Mouse (Mus musculus): Measurements from ENCODE around the gene Larp1b. TPM values are rescaled to one million over a fixed set of nuclear protein-coding genes. Genes with fewer than 3 reads are reported as not detected.

Gene Larp1b
- polyA plus RNA-seq, 1 experiment from 2014 or later = 10.7 TPM

DNA sequence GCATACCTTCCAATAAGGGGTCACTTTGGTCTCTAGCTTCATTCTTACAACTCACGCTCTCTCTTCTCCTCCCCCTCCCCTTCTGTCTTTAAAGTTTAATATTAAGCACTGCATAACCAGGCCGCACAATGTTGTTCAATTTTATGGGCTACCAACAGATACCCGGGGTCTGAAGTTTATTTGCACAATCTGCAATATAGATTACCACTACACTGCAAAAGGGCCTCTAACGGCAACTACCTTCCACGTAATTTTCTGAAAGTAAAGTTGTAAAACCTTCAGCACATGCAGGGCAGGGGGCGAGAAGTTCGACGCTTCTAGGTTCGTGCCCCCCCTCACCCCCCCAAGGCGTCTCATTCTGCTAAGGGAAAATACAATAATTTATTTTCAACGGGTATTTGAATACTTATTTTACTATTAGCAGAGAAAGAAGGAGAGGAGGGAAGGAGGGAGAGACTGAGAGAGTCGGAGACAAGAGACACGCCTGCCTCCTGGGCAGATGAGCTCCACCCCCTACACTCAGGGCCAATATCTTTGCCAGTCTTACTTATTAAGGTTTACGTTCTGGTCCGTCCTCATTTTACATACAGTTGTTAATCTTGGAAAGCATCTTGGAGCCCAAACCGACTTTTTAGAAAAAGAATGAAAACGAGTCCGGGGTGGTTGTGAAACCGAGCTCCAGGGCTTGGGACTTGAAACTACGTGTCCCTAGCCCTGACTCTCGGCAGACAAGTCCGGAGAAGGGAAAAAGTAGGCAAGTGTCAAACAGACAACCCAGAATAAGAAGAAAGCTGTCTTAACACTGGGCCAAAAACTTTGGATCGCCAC is 132.1 kb downstream of the Larp1b start:
- H3K4me1 ChIP-seq (replicated peaks; ENCODE audit: control insufficient read depth, insufficient read depth) = peaks cover 4% of the 10 kb centered on the region; the same call in 1 of the 2 replicates
- H3K4me3 ChIP-seq (ENCODE audit: low read depth, low read length) = peak overlapping the region; percentile 96
- H3K36me3 ChIP-seq (ENCODE audit: control insufficient read depth, insufficient read depth, low read length) = no peaks in the 10 kb centered on the region
- no peak for TF ChIP-seq EP300 (optimal IDR thresholded peaks at IDR 0.05)
- TF ChIP-seq CTCF (IDR thresholded peaks at IDR 0.05; ENCODE audit: low read depth) = no peak
- WGBS = 3% methylated on average over 23 of the region's 23 CpGs
- DNase-seq (ENCODE audit: low spot score) (peak; percentile 34), ATAC-seq (ENCODE audit: low FRiP score, low TSS enrichment) (no peak)
- peak overlapping the region; percentile 93 for H3K4me2 ChIP-seq (replicated peaks; ENCODE audit: low read depth)
- H3K27me3 ChIP-seq (ENCODE audit: control insufficient read depth, insufficient read depth, low read length) = no peaks in the 10 kb centered on the region
- H3K9me3 ChIP-seq (ENCODE audit: control insufficient read depth, low read length) = no peaks in the 10 kb centered on the region
- peak overlapping the region; percentile 94 for H3K27ac ChIP-seq (replicated peaks)
- peak overlapping the region; percentile 85 for H3K9ac ChIP-seq (ENCODE audit: low read length)

DNA sequence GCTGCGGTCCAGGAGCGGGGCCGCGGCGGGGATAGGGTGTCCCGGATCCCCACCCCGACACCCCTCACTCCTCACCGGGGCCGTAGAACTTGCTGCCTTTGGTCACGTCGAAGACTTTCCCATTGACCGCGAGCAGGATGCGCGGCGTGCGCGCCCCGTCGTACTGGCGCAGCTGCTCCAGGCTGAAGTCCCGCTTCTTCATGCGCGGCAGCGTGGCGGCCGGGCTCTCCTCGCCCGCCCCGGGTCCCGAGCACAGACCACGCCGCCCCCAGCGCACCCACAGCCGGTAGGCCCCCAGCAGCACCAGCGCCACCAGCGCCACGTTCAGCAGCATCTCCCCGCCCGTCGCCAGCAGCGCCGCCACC is 132.9 kb downstream of the Larp1b start:
- no peak for TF ChIP-seq CTCF (IDR thresholded peaks at IDR 0.05; ENCODE audit: low read depth)
- TF ChIP-seq EP300 (optimal IDR thresholded peaks at IDR 0.05) = no peak
- Histone ChIP-seq H3K27ac (replicated peaks) (peak overlapping the region; percentile 94), H3K27me3 (ENCODE audit: control insufficient read depth, insufficient read depth, low read length) (no peaks in the 10 kb centered on the region), H3K4me2 (replicated peaks; ENCODE audit: low read depth) (peak overlapping the region; percentile 93), H3K9me3 (ENCODE audit: control insufficient read depth, low read length) (no peaks in the 10 kb centered on the region), H3K4me3 (ENCODE audit: low read depth, low read length) (peak overlapping the region; percentile 96), H3K4me1 (replicated peaks; ENCODE audit: control insufficient read depth, insufficient read depth) (peaks cover 4% of the 10 kb centered on the region; the same call in 1 of the 2 replicates), H3K36me3 (ENCODE audit: control insufficient read depth, insufficient read depth, low read length) (no peaks in the 10 kb centered on the region), H3K9ac (ENCODE audit: low read length) (peak overlapping the region; percentile 85)
- DNase-seq (ENCODE audit: low spot score) = no peak
- peak; percentile 29 for ATAC-seq (ENCODE audit: low FRiP score, low TSS enrichment)
- 1% methylated on average over 32 of the region's 43 CpGs for WGBS

DNA sequence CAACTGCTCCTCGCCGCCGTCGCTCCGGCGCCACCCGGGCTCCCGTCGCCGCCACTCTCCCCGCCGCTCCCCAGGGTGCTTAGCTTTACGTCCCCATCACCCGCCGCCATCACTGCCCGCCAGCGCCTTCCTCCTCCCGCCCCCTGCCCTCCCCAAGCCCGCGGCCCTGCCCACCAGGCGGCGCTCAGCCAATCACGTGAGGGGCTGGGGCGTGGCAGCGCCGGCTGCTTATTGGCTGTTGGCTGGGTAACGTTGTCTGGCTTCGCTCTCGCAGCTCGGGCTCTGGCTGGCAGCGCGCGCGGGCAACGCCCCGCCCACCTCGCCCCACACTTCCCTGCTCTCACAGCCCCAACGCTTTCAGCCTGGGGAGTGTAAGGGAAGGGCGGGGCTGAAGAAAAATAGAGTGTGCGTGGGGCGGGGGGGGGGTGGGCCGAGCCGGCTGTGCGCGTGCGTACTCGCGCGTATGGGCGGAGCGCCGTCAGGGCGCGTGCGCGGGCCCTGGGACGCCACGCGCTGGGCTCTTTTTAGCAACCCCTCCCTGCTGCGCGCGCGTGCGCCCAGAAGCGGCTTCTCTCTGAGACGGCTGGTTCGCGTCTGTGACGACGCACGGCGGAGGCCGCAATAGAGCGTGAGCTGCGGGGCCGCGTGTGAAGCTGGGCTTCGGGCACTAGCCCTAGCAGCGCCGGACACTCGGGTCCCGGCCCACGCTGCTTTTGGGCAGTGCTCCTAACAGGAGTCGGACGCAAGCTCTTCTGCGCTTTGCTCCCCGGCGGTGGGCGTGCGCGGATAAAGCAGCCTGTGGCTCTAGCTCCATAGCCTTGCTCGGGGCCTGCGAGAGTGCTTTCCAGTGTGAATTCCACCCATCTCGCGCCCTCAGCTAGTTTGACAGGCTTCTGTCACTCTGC is 133.5 kb downstream of the Larp1b start, which contains the start of gene Pgrmc2:
Gene Pgrmc2 (minus strand): TSS at position 162 of the 905 bp plus-strand sequence.
- WGBS = under 1% methylated on average over 88 of the region's 95 CpGs
- DNase-seq (ENCODE audit: low spot score) = peak; percentile 99
- peak within 1 kb of the TSS; percentile 94 for H3K27ac ChIP-seq (replicated peaks)
- peak within 1 kb of the TSS; percentile 93 for H3K4me2 ChIP-seq (replicated peaks; ENCODE audit: low read depth)
- H3K4me1 ChIP-seq (replicated peaks; ENCODE audit: control insufficient read depth, insufficient read depth) = peaks cover 4% of the 10 kb centered on the region; the same call in 1 of the 2 replicates
- peak; percentile 99 for ATAC-seq (ENCODE audit: low FRiP score, low TSS enrichment)
- H3K27me3 ChIP-seq (ENCODE audit: control insufficient read depth, insufficient read depth, low read length) = no peaks in the 10 kb centered on the region
- peak within 1 kb of the TSS; percentile 85 for H3K9ac ChIP-seq (ENCODE audit: low read length)
- TF ChIP-seq CTCF (IDR thresholded peaks at IDR 0.05; ENCODE audit: low read depth) (peak; percentile 64), EP300 (optimal IDR thresholded peaks at IDR 0.05) (no peak)
- peak within 1 kb of the TSS; percentile 96 for H3K4me3 ChIP-seq (ENCODE audit: low read depth, low read length)
- H3K9me3 ChIP-seq (ENCODE audit: control insufficient read depth, low read length) = no peaks in the 10 kb centered on the region
- H3K36me3 ChIP-seq (ENCODE audit: control insufficient read depth, insufficient read depth, low read length) = no peaks in the 10 kb centered on the region

GRCm38 (mm10) chr3:41083790-41084112 is 134.1 kb downstream of the Larp1b start:
- ATAC-seq (ENCODE audit: low FRiP score, low TSS enrichment) (peak; percentile 8; the same call in 1 of the 2 replicates), DNase-seq (ENCODE audit: low spot score) (no peak)
- H3K27ac ChIP-seq (replicated peaks) = peak overlapping the region; percentile 94
- H3K27me3 ChIP-seq (ENCODE audit: control insufficient read depth, insufficient read depth, low read length) = no peaks in the 10 kb centered on the region
- no peak for TF ChIP-seq CTCF (IDR thresholded peaks at IDR 0.05; ENCODE audit: low read depth)
- no peak for TF ChIP-seq EP300 (optimal IDR thresholded peaks at IDR 0.05)
- no peaks in the 10 kb centered on the region for H3K9me3 ChIP-seq (ENCODE audit: control insufficient read depth, low read length)
- peaks cover 4% of the 10 kb centered on the region; the same call in 1 of the 2 replicates for H3K4me1 ChIP-seq (replicated peaks; ENCODE audit: control insufficient read depth, insufficient read depth)
- H3K4me2 ChIP-seq (replicated peaks; ENCODE audit: low read depth) = peak overlapping the region; percentile 89
- WGBS = 2% methylated on average over 6 of the region's 6 CpGs
- no peaks in the 10 kb centered on the region for H3K36me3 ChIP-seq (ENCODE audit: control insufficient read depth, insufficient read depth, low read length)
- H3K9ac ChIP-seq (ENCODE audit: low read length) = peak overlapping the region; percentile 81
- peak overlapping the region; percentile 96 for H3K4me3 ChIP-seq (ENCODE audit: low read depth, low read length)

DNA sequence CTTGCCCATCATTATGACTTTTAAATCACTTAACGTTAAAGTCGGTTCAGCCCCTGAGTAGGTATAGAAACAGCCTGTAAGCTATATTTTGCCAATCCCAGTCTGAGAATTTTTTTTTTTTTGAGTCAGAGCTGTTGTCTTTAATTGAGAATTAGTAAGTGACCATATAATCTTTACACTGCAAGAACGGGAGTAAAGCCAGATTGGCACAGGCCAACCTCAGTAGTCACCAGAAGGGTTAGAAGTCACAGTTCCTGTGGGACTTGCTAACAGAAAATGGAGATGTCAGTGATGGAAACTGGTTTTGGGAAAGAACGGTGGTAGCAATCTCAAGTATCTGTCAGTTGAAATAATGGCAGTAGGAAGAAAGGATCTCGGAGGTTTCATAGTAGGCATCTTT is 134.8 kb downstream of the Larp1b start:
- Histone ChIP-seq H3K36me3 (ENCODE audit: control insufficient read depth, insufficient read depth, low read length) (no peaks in the 10 kb centered on the region), H3K4me1 (replicated peaks; ENCODE audit: control insufficient read depth, insufficient read depth) (peaks cover 4% of the 10 kb centered on the region; the same call in 1 of the 2 replicates), H3K4me3 (ENCODE audit: low read depth, low read length) (no peak overlapping the region), H3K9me3 (ENCODE audit: control insufficient read depth, low read length) (no peaks in the 10 kb centered on the region), H3K9ac (ENCODE audit: low read length) (no peak overlapping the region), H3K4me2 (replicated peaks; ENCODE audit: low read depth) (no peak overlapping the region), H3K27ac (replicated peaks) (no peak overlapping the region), H3K27me3 (ENCODE audit: control insufficient read depth, insufficient read depth, low read length) (no peaks in the 10 kb centered on the region)
- no peak for TF ChIP-seq EP300 (optimal IDR thresholded peaks at IDR 0.05)
- WGBS = 81% methylated on average over 5 of the region's 5 CpGs
- no peak for ATAC-seq (ENCODE audit: low FRiP score, low TSS enrichment)
- DNase-seq (ENCODE audit: low spot score) = no peak
